Comparison of ENCODE assay signal across 11 mouse cellular contexts in the genomic region with DNA sequence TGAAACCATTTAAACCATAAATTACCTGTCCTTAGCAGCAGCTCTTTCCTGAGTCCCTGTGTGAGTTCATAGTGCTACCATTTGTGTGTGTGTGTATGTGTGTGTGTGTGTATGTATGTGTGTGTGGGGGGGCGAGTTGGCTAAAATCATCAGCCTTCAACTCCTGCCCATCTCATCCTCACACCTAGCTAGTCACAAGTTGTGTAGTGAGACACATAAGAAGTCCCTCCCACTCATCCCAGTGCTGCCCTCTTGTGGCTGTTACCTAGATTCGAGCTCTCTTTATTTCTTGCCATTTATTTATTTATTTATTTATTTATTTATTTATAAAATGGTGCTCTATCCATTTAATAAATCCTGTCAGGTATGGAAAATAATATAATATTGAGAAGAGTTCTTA.
A peak's percentile ranks its signal among the peaks of the same experiment; 100 is the strongest.
DNase-seq lines count a peak whose midpoint lies in the region; ATAC-seq and TF ChIP-seq lines count a peak whose summit lies in the region.
"Had no signal": no experiment of that assay in that cellular context is flagged by ENCODE, and none has a peak within 500 bp of the region (broad histone marks: within the 10 kb centered on the region; RNA-seq: fewer than 3 reads in every experiment).

No protein-coding gene starts in this region.

- TF ChIP-seq CTCF in hindbrain, postnatal 0 days (IDR thresholded peaks at IDR 0.05; ENCODE audit: low read depth), result no peak

- no peaks in the 10 kb centered on the region for H3K4me1 ChIP-seq in hindbrain, embryonic 14.5 days (replicated peaks; ENCODE audit: control insufficient read depth, insufficient read depth, low read length)
- 0 out of 2 replicates have a peak, but pooled peaks cover 5% of the 10 kb centered on the region for H3K4me1 ChIP-seq in hindbrain, postnatal 0 days (ENCODE audit: insufficient read depth, low read length)
- H3K4me1 ChIP-seq: limb, embryonic 15.5 days; stomach, embryonic 15.5 days had no signal

- H3K4me3 ChIP-seq in hindbrain, embryonic 14.5 days (replicated peaks; ENCODE audit: low read length), result no peak overlapping the region
- no peak overlapping the region for H3K4me3 ChIP-seq in hindbrain, postnatal 0 days (ENCODE audit: low read length)
- H3K4me3 ChIP-seq: limb, embryonic 15.5 days; stomach, embryonic 15.5 days had no signal

- no peaks in the 10 kb centered on the region for H3K9me3 ChIP-seq in hindbrain, embryonic 14.5 days (ENCODE audit: control insufficient read depth, low read length)
- no peaks in the 10 kb centered on the region for H3K9me3 ChIP-seq in hindbrain, postnatal 0 days (ENCODE audit: low read length)
- H3K9me3 ChIP-seq: limb, embryonic 15.5 days; stomach, embryonic 15.5 days had no signal

- H3K9ac ChIP-seq in hindbrain, embryonic 14.5 days, result no peak overlapping the region
- H3K9ac ChIP-seq in hindbrain, postnatal 0 days (replicated peaks; ENCODE audit: low read length), result no peak overlapping the region
- H3K9ac ChIP-seq: limb, embryonic 15.5 days; stomach, embryonic 15.5 days had no signal

- ATAC-seq in hindbrain, embryonic 14.5 days (ENCODE audit: low FRiP score), result peak; percentile 40; the same call in 1 of the 2 replicates
- no peak for ATAC-seq in hindbrain, postnatal 0 days

- no peaks in the 10 kb centered on the region for H3K36me3 ChIP-seq in hindbrain, embryonic 14.5 days (replicated peaks; ENCODE audit: control insufficient read depth, insufficient read depth)
- no peaks in the 10 kb centered on the region for H3K36me3 ChIP-seq in hindbrain, postnatal 0 days (ENCODE audit: insufficient read depth, low read length)
- H3K36me3 ChIP-seq: limb, embryonic 15.5 days; stomach, embryonic 15.5 days had no signal

- H3K27me3 ChIP-seq in hindbrain, embryonic 14.5 days (ENCODE audit: control insufficient read depth, insufficient read depth, low read length), result no peaks in the 10 kb centered on the region
- H3K27me3 ChIP-seq in hindbrain, postnatal 0 days (ENCODE audit: insufficient read depth, low read length), result no peaks in the 10 kb centered on the region
- H3K27me3 ChIP-seq: limb, embryonic 15.5 days; stomach, embryonic 15.5 days had no signal

- DNase-seq in adrenal gland, postnatal 10 days, result peak; percentile 23
- DNase-seq in adrenal gland, postnatal 4 days (ENCODE audit: low spot score in 2 of 2), result no peak
- DNase-seq in hindbrain, embryonic 14.5 days (ENCODE audit: low spot score), result no peak
- no peak for DNase-seq in hindbrain, postnatal 0 days (ENCODE audit: low spot score)
- DNase-seq in 416B (ENCODE audit: low read depth), result peak; percentile 52
- DNase-seq in c-Kit-positive CD71-positive TER-119-positive erythroid progenitor cells, embryonic 14.5 days (ENCODE audit: low spot score), result peak; percentile 58
- no peak for DNase-seq in yolk sac, embryonic 10.5 days (ENCODE audit: low spot score)
- DNase-seq in left cerebral cortex, adult 11 months (ENCODE audit: low spot score), result no peak
- DNase-seq: B cell, adult 2 months had no signal

- no peak overlapping the region for H3K4me2 ChIP-seq in hindbrain, embryonic 14.5 days (replicated peaks)
- H3K4me2 ChIP-seq in hindbrain, postnatal 0 days (ENCODE audit: low read depth, low read length), result no peak overlapping the region
- H3K4me2 ChIP-seq: limb, embryonic 15.5 days; stomach, embryonic 15.5 days had no signal

- no peak overlapping the region for H3K27ac ChIP-seq in hindbrain, embryonic 14.5 days
- no peak overlapping the region for H3K27ac ChIP-seq in hindbrain, postnatal 0 days
- H3K27ac ChIP-seq: limb, embryonic 15.5 days; stomach, embryonic 15.5 days had no signal

- 87% methylated on average over 2 of the region's 2 CpGs for WGBS in hindbrain, embryonic 14.5 days
- 90% methylated on average over 2 of the region's 2 CpGs for WGBS in hindbrain, postnatal 0 days

Comparison
In these comparisons a context has a peak if more than half of its experiments do, and no peak if none do; other contexts are left out.
1. DNase-seq: peak in adrenal gland, postnatal 10 days (single experiment), 416B (single experiment) and c-Kit-positive CD71-positive TER-119-positive erythroid progenitor cells, embryonic 14.5 days (single experiment); none in adrenal gland, postnatal 4 days (0 of 2), hindbrain, embryonic 14.5 days (single experiment), hindbrain, postnatal 0 days (single experiment), yolk sac, embryonic 10.5 days (single experiment) and left cerebral cortex, adult 11 months (single experiment).